26 mouse cellular contexts compared by ENCODE assay signal in the genomic region with DNA sequence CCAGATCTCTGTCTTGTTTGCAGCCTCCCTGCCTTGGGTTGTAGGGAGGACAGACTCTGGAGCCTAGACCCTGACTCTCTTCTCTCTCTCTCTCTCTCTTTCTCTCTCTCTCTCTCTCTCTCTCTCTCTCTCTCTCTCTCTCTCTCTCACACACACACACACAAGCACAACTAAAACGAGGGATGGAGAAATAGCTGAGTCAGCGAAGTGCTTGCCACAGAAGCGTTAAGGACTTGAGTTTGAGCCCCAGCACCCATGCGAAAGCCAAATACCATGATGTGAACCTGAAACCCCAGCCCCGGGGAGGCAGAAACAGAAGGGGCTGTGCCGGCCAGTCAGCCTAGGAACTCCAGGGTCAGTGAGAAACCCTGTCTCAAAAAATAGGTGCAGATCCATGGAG. TPM values are rescaled to one million over a fixed set of nuclear protein-coding genes. Genes with fewer than 3 reads are reported as not detected.
DNase-seq lines count a peak whose midpoint lies in the region; TF ChIP-seq lines count a peak whose summit lies in the region.
"Had no signal": no experiment of that assay in that cellular context is flagged by ENCODE, and none has a peak within 500 bp of the region (broad histone marks: within the 10 kb centered on the region; RNA-seq: fewer than 3 reads in every experiment).

No protein-coding gene starts in this region.

- in situ Hi-C loops in CH12.LX (cut with MboI; ENCODE audit: low pct_ligation_motif_present, low pct_unique_long_range_greater_than_20kb, low sequenced_read_pairs) = no loop called here
- in situ Hi-C loops in ES-E14 (cut with MboI; ENCODE audit: low sequenced_read_pairs in 2 of 2, unreplicated experiment in 2 of 2) = no loop called here

- no peak for TF ChIP-seq CTCF in CH12.LX (conservative IDR thresholded peaks at IDR 0.05 in 1 of 2, IDR thresholded peaks at IDR 0.05 in 1 of 2; ENCODE audit: low read depth in 2 of 2, low read length in 2 of 2)
- no peak for TF ChIP-seq CTCF in MEL (IDR thresholded peaks at IDR 0.05 in 2 of 3, conservative IDR thresholded peaks at IDR 0.05 in 1 of 3; ENCODE audit: control insufficient read depth in 1 of 3, insufficient read depth in 1 of 3, low read depth in 2 of 3, low read length in 3 of 3, poor library complexity in 1 of 3, severe bottlenecking in 1 of 3)
- no peak for TF ChIP-seq CTCF in heart, adult 2 months (IDR thresholded peaks at IDR 0.05)

- dilution Hi-C loops in CH12.LX (cut with MboI; ENCODE audit: extremely low pct_ligation_motif_present, extremely low pct_unique_long_range_greater_than_20kb, low sequenced_read_pairs) = no loop called here

- TF ChIP-seq EP300 in CH12.LX (IDR thresholded peaks at IDR 0.05; ENCODE audit: low read length) = no peak
- TF ChIP-seq EP300 in MEL (IDR thresholded peaks at IDR 0.05; ENCODE audit: low read depth in 1 of 2, low read length in 2 of 2) = no peak
- TF ChIP-seq EP300 in heart, adult 2 months (IDR thresholded peaks at IDR 0.05; ENCODE audit: insufficient read depth, low read depth, low read length) = no peak

- no peak for DNase-seq in CH12.LX (ENCODE audit: extremely low read depth)
- no peak for DNase-seq in ES-E14 (ENCODE audit: low read depth, low spot score)
- DNase-seq in MEL (ENCODE audit: low read depth, low spot score) = no peak
- no peak for DNase-seq in right cerebral cortex, postnatal 10 days (ENCODE audit: low spot score in 2 of 2)
- no peak for DNase-seq in left cerebral cortex, postnatal 25 days (ENCODE audit: low spot score in 2 of 2)
- DNase-seq in heart, adult 2 months = no peak
- DNase-seq: adrenal gland, adult 2 months; adrenal gland, adult 8-10 months; adrenal gland, postnatal 10 days; adrenal gland, postnatal 14 days; adrenal gland, postnatal 25 days; adrenal gland, postnatal 36 days; B cell, adult 2 months; cerebellum, adult 11 months; cerebellum, adult 11-12 months; cerebellum, adult 18-20 months; cerebellum, adult 2 months; cerebellum, adult 8-10 months; cerebellum, adult 9-10 months had no signal

- H3K4me1 ChIP-seq in CH12.LX (ENCODE audit: control insufficient read depth in 1 of 2, insufficient read depth in 2 of 2) = peaks cover 0 to 4% of the 10 kb centered on the region in 2 experiments; a peak in 2 of 4 replicates
- H3K4me1 ChIP-seq in ES-E14 (ENCODE audit: control insufficient read depth in 2 of 2, insufficient read depth in 2 of 2, low read length in 2 of 2, poor library complexity in 1 of 2) = no peaks in the 10 kb centered on the region; a peak in 1 of 4 replicates
- no peaks in the 10 kb centered on the region for H3K4me1 ChIP-seq in MEL (ENCODE audit: control insufficient read depth in 1 of 2, insufficient read depth in 2 of 2, low read length in 2 of 2)
- peaks cover 2% of the 10 kb centered on the region for H3K4me1 ChIP-seq in heart, adult 2 months (ENCODE audit: control insufficient read depth, insufficient read depth, low read length)

- TF ChIP-seq RAD21 in CH12.LX (IDR thresholded peaks at IDR 0.05; ENCODE audit: low read depth, low read length) = no peak
- no peak for TF ChIP-seq RAD21 in MEL (IDR thresholded peaks at IDR 0.05; ENCODE audit: low read depth, low read length)

- TF ChIP-seq POLR2A in CH12.LX (IDR thresholded peaks at IDR 0.05; ENCODE audit: low read depth, low read length) (no peak), MEL (IDR thresholded peaks at IDR 0.05; ENCODE audit: control insufficient read depth in 1 of 2, insufficient read depth in 1 of 2, low read depth in 1 of 2, low read length in 2 of 2, poor library complexity in 1 of 2) (no peak)
- TF ChIP-seq POLR2A in heart, adult 2 months (IDR thresholded peaks at IDR 0.05; ENCODE audit: insufficient read depth, low read depth, low read length) = no peak

- no peak overlapping the region for H3K27ac ChIP-seq in CH12.LX (ENCODE audit: insufficient read depth, low read depth)
- no peak overlapping the region for H3K27ac ChIP-seq in ES-E14 (ENCODE audit: insufficient read depth, low read depth, low read length, poor library complexity, severe bottlenecking)
- no peak overlapping the region for H3K27ac ChIP-seq in MEL (ENCODE audit: control insufficient read depth, low read depth, low read length)
- H3K27ac ChIP-seq in heart, adult 2 months = no peak overlapping the region

- 81% methylated on average over 6 of the region's 6 CpGs for WGBS in heart, adult 2 months

- H3K9ac ChIP-seq in CH12.LX (ENCODE audit: insufficient read depth, low read depth) = no peak overlapping the region
- H3K9ac ChIP-seq in ES-E14 (ENCODE audit: insufficient read depth, low read depth, low read length, poor library complexity, severe bottlenecking) = no peak overlapping the region
- no peak overlapping the region for H3K9ac ChIP-seq in MEL (ENCODE audit: control insufficient read depth, low read depth, low read length, poor library complexity, severe bottlenecking)
- no peak overlapping the region for H3K9ac ChIP-seq in heart, adult 2 months (ENCODE audit: low read depth, low read length)

- intact Hi-C loops in left cerebral cortex, postnatal 25 days (cut with DNase I) = no loop called here
- intact Hi-C loops in heart, adult 2 months (cut with DNase I) = loop anchor here (5.0 kb wide), 1 partner anchor 39 kb away; no protein-coding TSS in a partner anchor

- H3K79me2 ChIP-seq in CH12.LX (replicated peaks; ENCODE audit: control insufficient read depth, extremely low read depth, insufficient read depth, poor library complexity, severe bottlenecking) (no peaks in the 10 kb centered on the region), MEL (ENCODE audit: control insufficient read depth, insufficient read depth, low read length, poor library complexity) (no peaks in the 10 kb centered on the region)
- H3K79me2 ChIP-seq in heart, adult 2 months (replicated peaks; ENCODE audit: control insufficient read depth, insufficient read depth, low read length) = 0 out of 2 replicates have a peak, but pooled peaks cover 2% of the 10 kb centered on the region

- H3K36me3 ChIP-seq in CH12.LX (replicated peaks in 1 of 2; ENCODE audit: control insufficient read depth in 1 of 2, insufficient read depth in 1 of 2, low read length in 1 of 2) (peaks cover 0 to 86% of the 10 kb centered on the region in 2 experiments), ES-E14 (ENCODE audit: control insufficient read depth, insufficient read depth, low read length, poor library complexity, severe bottlenecking) (peaks cover 83% of the 10 kb centered on the region), MEL (ENCODE audit: control insufficient read depth in 1 of 2, insufficient read depth in 2 of 2, low read length in 2 of 2) (no peaks in the 10 kb centered on the region)
- H3K36me3 ChIP-seq in heart, adult 2 months (ENCODE audit: control insufficient read depth, insufficient read depth, low read length) = peaks cover 5% of the 10 kb centered on the region; the same call in 1 of the 2 replicates
- H3K36me3 ChIP-seq: G1E had no signal

- H3K4me2 ChIP-seq in CH12.LX (ENCODE audit: insufficient read depth, low read depth, poor library complexity, severe bottlenecking) = no peak overlapping the region

- H3K9me3 ChIP-seq in CH12.LX (replicated peaks; ENCODE audit: low read length) = no peaks in the 10 kb centered on the region
- H3K9me3 ChIP-seq in ES-E14 (ENCODE audit: control insufficient read depth, insufficient read depth, low read depth, low read length) = no peaks in the 10 kb centered on the region
- H3K9me3 ChIP-seq in MEL (replicated peaks; ENCODE audit: insufficient read depth, low read length) = no peaks in the 10 kb centered on the region
- H3K9me3 ChIP-seq: G1E had no signal

- H3K27me3 ChIP-seq in CH12.LX (replicated peaks) = no peaks in the 10 kb centered on the region
- no peaks in the 10 kb centered on the region for H3K27me3 ChIP-seq in MEL (ENCODE audit: control insufficient read depth in 1 of 2, insufficient read depth in 2 of 2, low read length in 2 of 2)
- H3K27me3 ChIP-seq in heart, adult 2 months (ENCODE audit: control insufficient read depth, insufficient read depth, low read length) = no peaks in the 10 kb centered on the region
- H3K27me3 ChIP-seq: Patski had no signal

- H3K4me3 ChIP-seq in CH12.LX (replicated peaks in 1 of 3; ENCODE audit: low read depth in 2 of 3, low read length in 2 of 3, poor library complexity in 1 of 3) (no peak overlapping the region), ES-E14 (ENCODE audit: insufficient read depth in 1 of 2, low read depth in 1 of 2, low read length in 2 of 2, poor library complexity in 1 of 2, severe bottlenecking in 1 of 2) (no peak overlapping the region), MEL (ENCODE audit: control insufficient read depth in 1 of 2, insufficient read depth in 1 of 2, low read depth in 2 of 2, low read length in 2 of 2) (no peak overlapping the region)
- H3K4me3 ChIP-seq in heart, adult 2 months = no peak overlapping the region

TF ChIP-seq in CH12.LX, 34 proteins besides CTCF, POLR2A, EP300 and RAD21:
- TF ChIP-seq MAFK (IDR thresholded peaks at IDR 0.05; ENCODE audit: insufficient replicate concordance, low read length) (peak; percentile 87), JUND (conservative IDR thresholded peaks at IDR 0.05; ENCODE audit: low read depth, low read length) (no peak)

TF ChIP-seq in ES-E14, 5 proteins besides CTCF, POLR2A, EP300 and RAD21 (continues in another document):
- peak; percentile 90 for TF ChIP-seq MAFK (IDR thresholded peaks at IDR 0.05; ENCODE audit: insufficient read depth, low read depth, low read length)

TF ChIP-seq in MEL, 35 proteins besides CTCF, POLR2A, EP300 and RAD21 (continues in another document):
- no peak for TF ChIP-seq TCF12 (IDR thresholded peaks at IDR 0.05; ENCODE audit: low read depth, low read length)
- no peak for TF ChIP-seq MAX (IDR thresholded peaks at IDR 0.05; ENCODE audit: low read length)

RNA-seq across cellular contexts. Expression of a gene that starts 44.3 kb away (rescaled TPM):
- 3.1 and 5.5 TPM in 2 replicates for total RNA-seq in CH12.LX (2012; rRNA removed)
- total RNA-seq in CH12.LX (2014; rRNA removed) = 0.82 and 1.3 TPM in 2 replicates
- polyA plus RNA-seq in CH12.LX (2012; ENCODE audit: insufficient read length, low read depth) = 10.7 and 14.0 TPM in 2 replicates
- total RNA-seq in ES-E14 (2012; rRNA removed) = 226 and 278 TPM in 2 replicates
- total RNA-seq in MEL (2012; rRNA removed) = 0.04 TPM in 1 of 2 replicates, not detected in the other
- polyA plus RNA-seq in MEL (2012; ENCODE audit: insufficient read depth in 1 of 2, insufficient read length in 2 of 2, low read depth in 1 of 2, low replicate concordance in 2 of 2, missing spikeins in 1 of 2) = under 1 TPM in 1 of 2 experiments, not detected in 1; 0.04 TPM
- 1 to 10 TPM; 6.2 to 6.4 TPM for total RNA-seq in left cerebral cortex, postnatal 25 days (2021)
- total RNA-seq in heart, adult 2 months (2021) = 100 to 1,000 TPM; 174 to 190 TPM
- polyA plus RNA-seq in heart, adult 2 months (2012; rRNA removed) = 86.7 and 114 TPM in 2 replicates
- polyA plus RNA-seq: activated CD4-positive, CD25-positive, alpha-beta regulatory T cell, adult 4 months; CD4-positive, CD25-positive, alpha-beta regulatory T cell, adult 4 months; G1E had no signal

RNA-seq across cellular contexts. Expression of a gene that starts 59.8 kb away (rescaled TPM):
- total RNA-seq in CH12.LX (2012; rRNA removed) (not detected in 2 replicates), CH12.LX (2014; rRNA removed) (not detected in 2 replicates), ES-E14 (2012; rRNA removed) (not detected in 2 replicates), MEL (2012; rRNA removed) (not detected in 2 replicates)
- polyA plus RNA-seq in CH12.LX (2012; ENCODE audit: insufficient read length, low read depth) (not detected in 2 replicates), MEL (2012; ENCODE audit: insufficient read depth in 1 of 2, insufficient read length in 2 of 2, low read depth in 1 of 2, low replicate concordance in 2 of 2, missing spikeins in 1 of 2) (not detected)
- total RNA-seq in left cerebral cortex, postnatal 25 days (2021) = not detected
- not detected for total RNA-seq in heart, adult 2 months (2021)
- polyA plus RNA-seq in heart, adult 2 months (2012; rRNA removed) = 0.38 and 0.57 TPM in 2 replicates
- total RNA-seq: adrenal gland, adult 18-20 months; adrenal gland, adult 2 months; adrenal gland, adult 8-10 months; adrenal gland, postnatal 10 days; adrenal gland, postnatal 14 days; adrenal gland, postnatal 25 days; adrenal gland, postnatal 36 days; adrenal gland, postnatal 4 days had no signal
- polyA plus RNA-seq: activated CD4-positive, CD25-positive, alpha-beta regulatory T cell, adult 4 months; adrenal gland, adult 2 months; brain, embryonic 14.5 days; CD4-positive, CD25-positive, alpha-beta regulatory T cell, adult 4 months; cerebellum, adult 2 months; G1E; Patski had no signal

Comparison
In these comparisons a context has a peak if more than half of its experiments do, and no peak if none do; other contexts are left out.
1. RNA of a gene that starts 44.3 kb away (total RNA-seq): 226 to 278 TPM in ES-E14 and 174 to 190 TPM in heart, adult 2 months; 6.2 to 6.4 TPM in left cerebral cortex, postnatal 25 days, 0.82 to 5.5 TPM in CH12.LX and 0.04 TPM in MEL; every median in the first group is over 10 times any median in the second.